Mouse (Mus musculus): ENCODE measurements around the gene Guca2a.

DNA sequence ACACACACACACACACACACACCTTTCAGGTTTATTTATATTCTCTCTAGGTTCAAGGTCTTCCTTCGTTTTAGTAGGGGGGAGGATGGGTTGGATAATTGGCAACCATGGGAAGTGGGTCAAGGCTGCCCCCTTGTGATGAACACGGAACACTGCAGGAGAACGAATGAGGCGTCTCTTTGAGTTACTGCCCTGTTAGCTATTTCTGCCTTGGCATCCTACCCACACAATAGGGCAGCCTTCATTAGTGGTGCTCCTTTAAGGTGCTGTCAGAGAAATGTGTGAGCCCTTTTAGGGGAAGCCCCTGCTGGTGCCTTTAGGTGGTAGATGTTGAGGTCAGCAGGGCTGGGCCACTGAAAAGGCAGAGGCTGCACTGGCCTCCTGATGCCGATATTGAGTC lies 29.9 kb downstream of the Guca2a start:
- TF ChIP-seq POLR2A (IDR thresholded peaks at IDR 0.05; ENCODE audit: borderline replicate concordance, extremely low read depth, low read depth, low read length) (no peak), CTCF (IDR thresholded peaks at IDR 0.05; ENCODE audit: insufficient read depth, low read length) (peak; percentile 86)

Measured in lung, adult 2 months (tissue).